Mouse (Mus musculus): ENCODE measurements around the gene Ngly1. TPM values are rescaled to one million over a fixed set of nuclear protein-coding genes. Genes with fewer than 3 reads are reported as not detected.

Ngly1 gene
- polyA plus RNA-seq, 1 experiment from 2014 or later: 24.4 TPM

GRCm38 (mm10) chr14:16233515-16233914 lies 15.6 kb upstream of the Ngly1 start:
- WGBS: 47% methylated on average over 1 of the region's 1 CpGs
- H3K4me1 ChIP-seq (ENCODE audit: control insufficient read depth, insufficient read depth, low read length): no peaks in the 10 kb centered on the region
- H3K4me2 ChIP-seq (ENCODE audit: low read depth, severe bottlenecking): no peak overlapping the region
- no peak overlapping the region for H3K4me3 ChIP-seq (ENCODE audit: low read depth, low read length)
- no peak for ATAC-seq (ENCODE audit: insufficient number of reproducible peaks, low FRiP score, low TSS enrichment, low read depth)
- H3K9me3 ChIP-seq (ENCODE audit: control insufficient read depth, low read length): no peaks in the 10 kb centered on the region
- no peak overlapping the region for H3K9ac ChIP-seq (ENCODE audit: low read length)
- no peak for DNase-seq (ENCODE audit: low spot score)
- H3K36me3 ChIP-seq (ENCODE audit: control insufficient read depth, insufficient read depth, low read length): no peaks in the 10 kb centered on the region
- no peaks in the 10 kb centered on the region for H3K27me3 ChIP-seq (ENCODE audit: control insufficient read depth, insufficient read depth, low read length)
- H3K27ac ChIP-seq (replicated peaks; ENCODE audit: low read depth, low read length): no peak overlapping the region

GRCm38 (mm10) chr14:16236466-16236865 lies 12.6 kb upstream of the Ngly1 start:
- Histone ChIP-seq H3K9ac (ENCODE audit: low read length) (no peak overlapping the region), H3K4me1 (ENCODE audit: control insufficient read depth, insufficient read depth, low read length) (no peaks in the 10 kb centered on the region), H3K9me3 (ENCODE audit: control insufficient read depth, low read length) (no peaks in the 10 kb centered on the region), H3K36me3 (ENCODE audit: control insufficient read depth, insufficient read depth, low read length) (no peaks in the 10 kb centered on the region), H3K27me3 (ENCODE audit: control insufficient read depth, insufficient read depth, low read length) (no peaks in the 10 kb centered on the region), H3K4me3 (ENCODE audit: low read depth, low read length) (no peak overlapping the region), H3K27ac (replicated peaks; ENCODE audit: low read depth, low read length) (no peak overlapping the region), H3K4me2 (ENCODE audit: low read depth, severe bottlenecking) (no peak overlapping the region)
- ATAC-seq (ENCODE audit: insufficient number of reproducible peaks, low FRiP score, low TSS enrichment, low read depth) (no peak), DNase-seq (ENCODE audit: low spot score) (no peak)
- WGBS: 80% methylated on average over 3 of the region's 3 CpGs

GRCm38 (mm10) chr14:16242193-16242815 lies 6.8 kb upstream of the Ngly1 start:
- Histone ChIP-seq H3K9me3 (ENCODE audit: control insufficient read depth, low read length) (no peaks in the 10 kb centered on the region), H3K27ac (replicated peaks; ENCODE audit: low read depth, low read length) (no peak overlapping the region), H3K9ac (ENCODE audit: low read length) (peak overlapping the region; percentile 70), H3K36me3 (ENCODE audit: control insufficient read depth, insufficient read depth, low read length) (no peaks in the 10 kb centered on the region), H3K4me2 (ENCODE audit: low read depth, severe bottlenecking) (no peak overlapping the region; the same call in 1 of the 2 replicates), H3K4me3 (ENCODE audit: low read depth, low read length) (no peak overlapping the region), H3K27me3 (ENCODE audit: control insufficient read depth, insufficient read depth, low read length) (no peaks in the 10 kb centered on the region), H3K4me1 (ENCODE audit: control insufficient read depth, insufficient read depth, low read length) (no peaks in the 10 kb centered on the region)
- ATAC-seq (ENCODE audit: insufficient number of reproducible peaks, low FRiP score, low TSS enrichment, low read depth) (no peak), DNase-seq (ENCODE audit: low spot score) (no peak)
- WGBS: 97% methylated on average over 10 of the region's 10 CpGs

GRCm38 (mm10) chr14:16242947-16243602 lies 6.0 kb upstream of the Ngly1 start:
- peak; percentile 85 for ATAC-seq (ENCODE audit: insufficient number of reproducible peaks, low FRiP score, low TSS enrichment, low read depth)
- WGBS: 6% methylated on average over 34 of the region's 34 CpGs
- H3K27ac ChIP-seq (replicated peaks; ENCODE audit: low read depth, low read length): no peak overlapping the region

GRCm38 (mm10) chr14:16243603-16244209 lies 5.4 kb upstream of the Ngly1 start:
- peak overlapping the region; percentile 70 for H3K9ac ChIP-seq (ENCODE audit: low read length)
- no peaks in the 10 kb centered on the region for H3K36me3 ChIP-seq (ENCODE audit: control insufficient read depth, insufficient read depth, low read length)
- WGBS: 23% methylated on average over 10 of the region's 10 CpGs
- H3K4me3 ChIP-seq (ENCODE audit: low read depth, low read length): peak overlapping the region; percentile 32
- ATAC-seq (ENCODE audit: insufficient number of reproducible peaks, low FRiP score, low TSS enrichment, low read depth) (no peak), DNase-seq (ENCODE audit: low spot score) (no peak)
- H3K9me3 ChIP-seq (ENCODE audit: control insufficient read depth, low read length): no peaks in the 10 kb centered on the region
- H3K27ac ChIP-seq (replicated peaks; ENCODE audit: low read depth, low read length): no peak overlapping the region
- no peaks in the 10 kb centered on the region for H3K27me3 ChIP-seq (ENCODE audit: control insufficient read depth, insufficient read depth, low read length)
- H3K4me1 ChIP-seq (ENCODE audit: control insufficient read depth, insufficient read depth, low read length): no peaks in the 10 kb centered on the region
- H3K4me2 ChIP-seq (ENCODE audit: low read depth, severe bottlenecking): peak overlapping the region; percentile 50

More at GRCm38 (mm10) chr14:16242947-16243602, 6.0 kb upstream of the Ngly1 start:
- DNase-seq (ENCODE audit: low spot score): peak; percentile 84
- no peaks in the 10 kb centered on the region for H3K4me1 ChIP-seq (ENCODE audit: control insufficient read depth, insufficient read depth, low read length)
- H3K4me2 ChIP-seq (ENCODE audit: low read depth, severe bottlenecking): peak overlapping the region; percentile 50
- peak overlapping the region; percentile 32 for H3K4me3 ChIP-seq (ENCODE audit: low read depth, low read length)
- no peaks in the 10 kb centered on the region for H3K9me3 ChIP-seq (ENCODE audit: control insufficient read depth, low read length)
- no peaks in the 10 kb centered on the region for H3K27me3 ChIP-seq (ENCODE audit: control insufficient read depth, insufficient read depth, low read length)
- no peaks in the 10 kb centered on the region for H3K36me3 ChIP-seq (ENCODE audit: control insufficient read depth, insufficient read depth, low read length)
- H3K9ac ChIP-seq (ENCODE audit: low read length): peak overlapping the region; percentile 70

- H3K27ac ChIP-seq (replicated peaks; ENCODE audit: low read depth, low read length): no peak overlapping the region
- H3K4me3 ChIP-seq (ENCODE audit: low read depth, low read length): no peak overlapping the region
- 73% methylated on average over 2 of the region's 2 CpGs for WGBS
- no peak for ATAC-seq (ENCODE audit: insufficient number of reproducible peaks, low FRiP score, low TSS enrichment, low read depth)
- no peaks in the 10 kb centered on the region for H3K27me3 ChIP-seq (ENCODE audit: control insufficient read depth, insufficient read depth, low read length)
- no peak overlapping the region for H3K9ac ChIP-seq (ENCODE audit: low read length)
- DNase-seq (ENCODE audit: low spot score): no peak
- no peaks in the 10 kb centered on the region for H3K9me3 ChIP-seq (ENCODE audit: control insufficient read depth, low read length)
- H3K36me3 ChIP-seq (ENCODE audit: control insufficient read depth, insufficient read depth, low read length): no peaks in the 10 kb centered on the region
- no peak overlapping the region for H3K4me2 ChIP-seq (ENCODE audit: low read depth, severe bottlenecking)
- H3K4me1 ChIP-seq (ENCODE audit: control insufficient read depth, insufficient read depth, low read length): no peaks in the 10 kb centered on the region
These were observed 4.7 kb upstream of the Ngly1 start for GRCm38 (mm10) chr14:16244370-16244769.

- ATAC-seq (ENCODE audit: insufficient number of reproducible peaks, low FRiP score, low TSS enrichment, low read depth) (no peak), DNase-seq (ENCODE audit: low spot score) (no peak)
- 79% methylated on average over 1 of the region's 1 CpGs for WGBS
- H3K27me3 ChIP-seq (ENCODE audit: control insufficient read depth, insufficient read depth, low read length): no peaks in the 10 kb centered on the region
- H3K4me3 ChIP-seq (ENCODE audit: low read depth, low read length): no peak overlapping the region
- no peak overlapping the region for H3K4me2 ChIP-seq (ENCODE audit: low read depth, severe bottlenecking)
- H3K9ac ChIP-seq (ENCODE audit: low read length): no peak overlapping the region
- H3K9me3 ChIP-seq (ENCODE audit: control insufficient read depth, low read length): no peaks in the 10 kb centered on the region
- no peaks in the 10 kb centered on the region for H3K4me1 ChIP-seq (ENCODE audit: control insufficient read depth, insufficient read depth, low read length)
- H3K27ac ChIP-seq (replicated peaks; ENCODE audit: low read depth, low read length): no peak overlapping the region
- H3K36me3 ChIP-seq (ENCODE audit: control insufficient read depth, insufficient read depth, low read length): no peaks in the 10 kb centered on the region
These were observed 4.0 kb upstream of the Ngly1 start for GRCm38 (mm10) chr14:16245127-16245526.

- ATAC-seq (ENCODE audit: insufficient number of reproducible peaks, low FRiP score, low TSS enrichment, low read depth): no peak
- DNase-seq (ENCODE audit: low spot score): no peak
- Histone ChIP-seq H3K4me2 (ENCODE audit: low read depth, severe bottlenecking) (no peak overlapping the region), H3K4me1 (ENCODE audit: control insufficient read depth, insufficient read depth, low read length) (no peaks in the 10 kb centered on the region), H3K4me3 (ENCODE audit: low read depth, low read length) (no peak overlapping the region), H3K9me3 (ENCODE audit: control insufficient read depth, low read length) (no peaks in the 10 kb centered on the region), H3K9ac (ENCODE audit: low read length) (no peak overlapping the region), H3K27ac (replicated peaks; ENCODE audit: low read depth, low read length) (no peak overlapping the region), H3K36me3 (ENCODE audit: control insufficient read depth, insufficient read depth, low read length) (no peaks in the 10 kb centered on the region), H3K27me3 (ENCODE audit: control insufficient read depth, insufficient read depth, low read length) (no peaks in the 10 kb centered on the region)
- WGBS: 85% methylated on average over 2 of the region's 2 CpGs
These were observed 2.7 kb upstream of the Ngly1 start for GRCm38 (mm10) chr14:16246340-16246912.

Measured in limb, embryonic 11.5 days (tissue).